Mouse (Mus musculus): ENCODE results near the gene Gm5737. TPM values are rescaled to one million over a fixed set of nuclear protein-coding genes. Genes with fewer than 3 reads are reported as not detected.
A peak's percentile ranks its signal among the peaks of the same experiment; 100 is the strongest.

The Gm5737 gene
- polyA plus RNA-seq, 1 experiment = not detected

- 61% methylated on average over 5 of the region's 5 CpGs for WGBS
- no peak for TF ChIP-seq CTCF (IDR thresholded peaks at IDR 0.05; ENCODE audit: insufficient read depth, low read depth, low read length)
- TF ChIP-seq POLR2A (IDR thresholded peaks at IDR 0.05; ENCODE audit: insufficient read depth, low read depth, low read length) = no peak
- H3K4me1 ChIP-seq (ENCODE audit: control insufficient read depth, insufficient read depth, low read length) = peaks cover 5% of the 10 kb centered on the region; the same call in 1 of the 2 replicates
- H3K27ac ChIP-seq (ENCODE audit: insufficient read depth, low read depth, low read length) = no peak overlapping the region
- no peak overlapping the region for H3K4me3 ChIP-seq (ENCODE audit: insufficient read depth, low read depth, low read length)
Measured at GRCm38 (mm10) chr7:120838436-120839160, 26.4 kb downstream of the Gm5737 start.

- Histone ChIP-seq H3K4me3 (ENCODE audit: insufficient read depth, low read depth, low read length) (no peak overlapping the region), H3K27ac (ENCODE audit: insufficient read depth, low read depth, low read length) (no peak overlapping the region), H3K4me1 (ENCODE audit: control insufficient read depth, insufficient read depth, low read length) (peaks cover 16% of the 10 kb centered on the region)
- no peak for TF ChIP-seq POLR2A (IDR thresholded peaks at IDR 0.05; ENCODE audit: insufficient read depth, low read depth, low read length)
- WGBS = 85% methylated on average over 2 of the region's 2 CpGs
Measured at GRCm38 (mm10) chr7:120839786-120840185, 27.6 kb downstream of the Gm5737 start.

GRCm38 (mm10) chr7:120842345-120843036, 30.3 kb downstream of the Gm5737 start, which contains the start of gene Eef2k:
Gene Eef2k (plus strand): TSS chr7:120842831.
- H3K27ac ChIP-seq (ENCODE audit: insufficient read depth, low read depth, low read length) = peak within 1 kb of the TSS; percentile 96
- peak within 1 kb of the TSS; percentile 83 for H3K4me3 ChIP-seq (ENCODE audit: insufficient read depth, low read depth, low read length)
- TF ChIP-seq POLR2A (IDR thresholded peaks at IDR 0.05; ENCODE audit: insufficient read depth, low read depth, low read length) = no peak
- 0 out of 2 replicates have a peak, but pooled peaks have one; percentile 29 for TF ChIP-seq CTCF (IDR thresholded peaks at IDR 0.05; ENCODE audit: insufficient read depth, low read depth, low read length)
- peaks cover 21% of the 10 kb centered on the region for H3K4me1 ChIP-seq (ENCODE audit: control insufficient read depth, insufficient read depth, low read length)
- 3% methylated on average over 35 of the region's 35 CpGs for WGBS

GRCm38 (mm10) chr7:120843037-120843621, 31.0 kb downstream of the Gm5737 start:
- under 1% methylated on average over 40 of the region's 40 CpGs for WGBS
- peak overlapping the region; percentile 96 for H3K27ac ChIP-seq (ENCODE audit: insufficient read depth, low read depth, low read length)
- peak overlapping the region; percentile 83 for H3K4me3 ChIP-seq (ENCODE audit: insufficient read depth, low read depth, low read length)
- peaks cover 21% of the 10 kb centered on the region for H3K4me1 ChIP-seq (ENCODE audit: control insufficient read depth, insufficient read depth, low read length)
- no peak for TF ChIP-seq CTCF (IDR thresholded peaks at IDR 0.05; ENCODE audit: insufficient read depth, low read depth, low read length)
- TF ChIP-seq POLR2A (IDR thresholded peaks at IDR 0.05; ENCODE audit: insufficient read depth, low read depth, low read length) = no peak

GRCm38 (mm10) chr7:120843852-120844435, 31.8 kb downstream of the Gm5737 start:
- 7% methylated on average over 16 of the region's 16 CpGs for WGBS
- H3K4me1 ChIP-seq (ENCODE audit: control insufficient read depth, insufficient read depth, low read length) = peaks cover 18% of the 10 kb centered on the region
- TF ChIP-seq CTCF (IDR thresholded peaks at IDR 0.05; ENCODE audit: insufficient read depth, low read depth, low read length) (no peak), POLR2A (IDR thresholded peaks at IDR 0.05; ENCODE audit: insufficient read depth, low read depth, low read length) (no peak)
- peak overlapping the region; percentile 96; the same call in 1 of the 2 replicates for H3K27ac ChIP-seq (ENCODE audit: insufficient read depth, low read depth, low read length)
- H3K4me3 ChIP-seq (ENCODE audit: insufficient read depth, low read depth, low read length) = peak overlapping the region; percentile 83

- peaks cover 18% of the 10 kb centered on the region for H3K4me1 ChIP-seq (ENCODE audit: control insufficient read depth, insufficient read depth, low read length)
Measured at GRCm38 (mm10) chr7:120844689-120845088, 32.5 kb downstream of the Gm5737 start.

GRCm38 (mm10) chr7:120848831-120849512, 36.8 kb downstream of the Gm5737 start:
- H3K27ac ChIP-seq (ENCODE audit: insufficient read depth, low read depth, low read length) = no peak overlapping the region
- no peak for TF ChIP-seq CTCF (IDR thresholded peaks at IDR 0.05; ENCODE audit: insufficient read depth, low read depth, low read length)
- no peak for TF ChIP-seq POLR2A (IDR thresholded peaks at IDR 0.05; ENCODE audit: insufficient read depth, low read depth, low read length)
- H3K4me1 ChIP-seq (ENCODE audit: control insufficient read depth, insufficient read depth, low read length) = peaks cover 33% of the 10 kb centered on the region
- no peak overlapping the region for H3K4me3 ChIP-seq (ENCODE audit: insufficient read depth, low read depth, low read length)
- 88% methylated on average over 3 of the region's 3 CpGs for WGBS

More at GRCm38 (mm10) chr7:120844689-120845088, 32.5 kb downstream of the Gm5737 start:
- Histone ChIP-seq H3K4me3 (ENCODE audit: insufficient read depth, low read depth, low read length) (peak overlapping the region; percentile 83; the same call in 1 of the 2 replicates), H3K27ac (ENCODE audit: insufficient read depth, low read depth, low read length) (no peak overlapping the region)
- WGBS = 40% methylated on average over 9 of the region's 9 CpGs
- TF ChIP-seq CTCF (IDR thresholded peaks at IDR 0.05; ENCODE audit: insufficient read depth, low read depth, low read length) (no peak), POLR2A (IDR thresholded peaks at IDR 0.05; ENCODE audit: insufficient read depth, low read depth, low read length) (no peak)

GRCm38 (mm10) chr7:120850165-120850564, 38.0 kb downstream of the Gm5737 start:
- no peak for TF ChIP-seq POLR2A (IDR thresholded peaks at IDR 0.05; ENCODE audit: insufficient read depth, low read depth, low read length)
- no peak for TF ChIP-seq CTCF (IDR thresholded peaks at IDR 0.05; ENCODE audit: insufficient read depth, low read depth, low read length)

More at GRCm38 (mm10) chr7:120850165-120850564, 38.0 kb downstream of the Gm5737 start:
- over 99% methylated on average over 3 of the region's 3 CpGs for WGBS
- Histone ChIP-seq H3K27ac (ENCODE audit: insufficient read depth, low read depth, low read length) (no peak overlapping the region), H3K4me1 (ENCODE audit: control insufficient read depth, insufficient read depth, low read length) (peaks cover 22% of the 10 kb centered on the region), H3K4me3 (ENCODE audit: insufficient read depth, low read depth, low read length) (no peak overlapping the region)
